Mouse (Mus musculus): ENCODE results near the gene Sln. TPM values are rescaled to one million over a fixed set of nuclear protein-coding genes. Genes with fewer than 3 reads are reported as not detected.

Sln gene
- total and polyA plus RNA-seq, 2 experiments from 2014 or later = 0.14 TPM; not detected in 1

- Histone ChIP-seq H3K9me3 (ENCODE audit: low read length) (no peaks in the 10 kb centered on the region), H3K36me3 (ENCODE audit: insufficient read depth, low read length) (no peaks in the 10 kb centered on the region), H3K27ac (no peak overlapping the region), H3K9ac (replicated peaks; ENCODE audit: low read length) (no peak overlapping the region), H3K4me3 (ENCODE audit: low read length) (no peak overlapping the region), H3K4me1 (ENCODE audit: insufficient read depth, low read length) (no peaks in the 10 kb centered on the region), H3K27me3 (ENCODE audit: insufficient read depth, low read length) (no peaks in the 10 kb centered on the region), H3K4me2 (ENCODE audit: low read depth, low read length) (no peak overlapping the region)
- ATAC-seq (no peak), DNase-seq (ENCODE audit: low spot score) (no peak)
- no peak for TF ChIP-seq CTCF (IDR thresholded peaks at IDR 0.05; ENCODE audit: low read depth)
- 90% methylated on average over 1 of the region's 1 CpGs for WGBS
Measured at GRCm38 (mm10) chr9:53854525-53854924, 4.6 kb downstream of the Sln start.

- Histone ChIP-seq H3K9me3 (ENCODE audit: low read length) (no peaks in the 10 kb centered on the region), H3K4me2 (ENCODE audit: low read depth, low read length) (no peak overlapping the region), H3K36me3 (ENCODE audit: insufficient read depth, low read length) (no peaks in the 10 kb centered on the region), H3K27ac (no peak overlapping the region), H3K9ac (replicated peaks; ENCODE audit: low read length) (no peak overlapping the region), H3K4me1 (ENCODE audit: insufficient read depth, low read length) (no peaks in the 10 kb centered on the region), H3K27me3 (ENCODE audit: insufficient read depth, low read length) (no peaks in the 10 kb centered on the region), H3K4me3 (ENCODE audit: low read length) (no peak overlapping the region)
- no peak for DNase-seq (ENCODE audit: low spot score)
- ATAC-seq = no peak
- 73% methylated on average over 5 of the region's 5 CpGs for WGBS
- no peak for TF ChIP-seq CTCF (IDR thresholded peaks at IDR 0.05; ENCODE audit: low read depth)
Measured at GRCm38 (mm10) chr9:53857864-53858263, 7.9 kb downstream of the Sln start.

GRCm38 (mm10) chr9:53873239-53873638 is 23.3 kb downstream of the Sln start:
- Histone ChIP-seq H3K9me3 (ENCODE audit: low read length) (no peaks in the 10 kb centered on the region), H3K36me3 (ENCODE audit: insufficient read depth, low read length) (no peaks in the 10 kb centered on the region), H3K27ac (no peak overlapping the region), H3K27me3 (ENCODE audit: insufficient read depth, low read length) (no peaks in the 10 kb centered on the region), H3K4me1 (ENCODE audit: insufficient read depth, low read length) (no peaks in the 10 kb centered on the region), H3K4me2 (ENCODE audit: low read depth, low read length) (no peak overlapping the region), H3K4me3 (ENCODE audit: low read length) (no peak overlapping the region), H3K9ac (replicated peaks; ENCODE audit: low read length) (no peak overlapping the region)
- no peak for ATAC-seq
- TF ChIP-seq CTCF (IDR thresholded peaks at IDR 0.05; ENCODE audit: low read depth) = no peak
- DNase-seq (ENCODE audit: low spot score) = no peak
- WGBS = 90% methylated on average over 8 of the region's 8 CpGs

- Histone ChIP-seq H3K36me3 (ENCODE audit: insufficient read depth, low read length) (no peaks in the 10 kb centered on the region), H3K27ac (no peak overlapping the region), H3K4me3 (ENCODE audit: low read length) (no peak overlapping the region), H3K9me3 (ENCODE audit: low read length) (no peaks in the 10 kb centered on the region), H3K27me3 (ENCODE audit: insufficient read depth, low read length) (no peaks in the 10 kb centered on the region), H3K4me2 (ENCODE audit: low read depth, low read length) (no peak overlapping the region), H3K4me1 (ENCODE audit: insufficient read depth, low read length) (no peaks in the 10 kb centered on the region), H3K9ac (replicated peaks; ENCODE audit: low read length) (no peak overlapping the region)
- 54% methylated on average over 2 of the region's 2 CpGs for WGBS
- no peak for DNase-seq (ENCODE audit: low spot score)
- ATAC-seq = no peak
- TF ChIP-seq CTCF (IDR thresholded peaks at IDR 0.05; ENCODE audit: low read depth) = no peak
Measured at GRCm38 (mm10) chr9:53877423-53877822, 27.5 kb downstream of the Sln start.

- Histone ChIP-seq H3K36me3 (ENCODE audit: insufficient read depth, low read length) (no peaks in the 10 kb centered on the region), H3K4me3 (ENCODE audit: low read length) (no peak overlapping the region), H3K27ac (no peak overlapping the region), H3K9ac (replicated peaks; ENCODE audit: low read length) (no peak overlapping the region), H3K27me3 (ENCODE audit: insufficient read depth, low read length) (no peaks in the 10 kb centered on the region), H3K4me2 (ENCODE audit: low read depth, low read length) (no peak overlapping the region), H3K9me3 (ENCODE audit: low read length) (no peaks in the 10 kb centered on the region), H3K4me1 (ENCODE audit: insufficient read depth, low read length) (no peaks in the 10 kb centered on the region)
- 71% methylated on average over 23 of the region's 23 CpGs for WGBS
- no peak for TF ChIP-seq CTCF (IDR thresholded peaks at IDR 0.05; ENCODE audit: low read depth)
- peak; percentile 55 for ATAC-seq
- DNase-seq (ENCODE audit: low spot score) = peak; percentile 49
Measured at GRCm38 (mm10) chr9:53883588-53884280, 33.8 kb downstream of the Sln start.

GRCm38 (mm10) chr9:53890075-53890474 is 40.1 kb downstream of the Sln start:
- Histone ChIP-seq H3K27me3 (ENCODE audit: insufficient read depth, low read length) (no peaks in the 10 kb centered on the region), H3K9ac (replicated peaks; ENCODE audit: low read length) (no peak overlapping the region), H3K4me3 (ENCODE audit: low read length) (no peak overlapping the region), H3K9me3 (ENCODE audit: low read length) (no peaks in the 10 kb centered on the region), H3K27ac (no peak overlapping the region), H3K36me3 (ENCODE audit: insufficient read depth, low read length) (no peaks in the 10 kb centered on the region), H3K4me1 (ENCODE audit: insufficient read depth, low read length) (no peaks in the 10 kb centered on the region), H3K4me2 (ENCODE audit: low read depth, low read length) (no peak overlapping the region)
- 6% methylated on average over 1 of the region's 1 CpGs for WGBS
- ATAC-seq = peak; percentile 69; the same call in 1 of the 2 replicates
- peak; percentile 86 for DNase-seq (ENCODE audit: low spot score)
- TF ChIP-seq CTCF (IDR thresholded peaks at IDR 0.05; ENCODE audit: low read depth) = peak; percentile 86

- no peak overlapping the region for H3K9ac ChIP-seq (replicated peaks; ENCODE audit: low read length)
Measured at GRCm38 (mm10) chr9:53895827-53896226, 45.9 kb downstream of the Sln start.

More at GRCm38 (mm10) chr9:53895827-53896226, 45.9 kb downstream of the Sln start:
- Histone ChIP-seq H3K27ac (no peak overlapping the region), H3K36me3 (ENCODE audit: insufficient read depth, low read length) (no peaks in the 10 kb centered on the region), H3K4me1 (ENCODE audit: insufficient read depth, low read length) (no peaks in the 10 kb centered on the region), H3K27me3 (ENCODE audit: insufficient read depth, low read length) (no peaks in the 10 kb centered on the region), H3K4me2 (ENCODE audit: low read depth, low read length) (no peak overlapping the region), H3K9me3 (ENCODE audit: low read length) (no peaks in the 10 kb centered on the region), H3K4me3 (ENCODE audit: low read length) (no peak overlapping the region)
- 55% methylated on average over 7 of the region's 7 CpGs for WGBS
- ATAC-seq (no peak), DNase-seq (ENCODE audit: low spot score) (no peak)
- TF ChIP-seq CTCF (IDR thresholded peaks at IDR 0.05; ENCODE audit: low read depth) = no peak

All from hindbrain, postnatal 0 days (tissue).